Mouse (Mus musculus): ENCODE measurements around the gene Ttc41. TPM values are rescaled to one million over a fixed set of nuclear protein-coding genes. Genes with fewer than 3 reads are reported as not detected.

The Ttc41 gene
- polyA plus RNA-seq (2017; shearing (Covaris generic)), result 1.1 TPM

DNA sequence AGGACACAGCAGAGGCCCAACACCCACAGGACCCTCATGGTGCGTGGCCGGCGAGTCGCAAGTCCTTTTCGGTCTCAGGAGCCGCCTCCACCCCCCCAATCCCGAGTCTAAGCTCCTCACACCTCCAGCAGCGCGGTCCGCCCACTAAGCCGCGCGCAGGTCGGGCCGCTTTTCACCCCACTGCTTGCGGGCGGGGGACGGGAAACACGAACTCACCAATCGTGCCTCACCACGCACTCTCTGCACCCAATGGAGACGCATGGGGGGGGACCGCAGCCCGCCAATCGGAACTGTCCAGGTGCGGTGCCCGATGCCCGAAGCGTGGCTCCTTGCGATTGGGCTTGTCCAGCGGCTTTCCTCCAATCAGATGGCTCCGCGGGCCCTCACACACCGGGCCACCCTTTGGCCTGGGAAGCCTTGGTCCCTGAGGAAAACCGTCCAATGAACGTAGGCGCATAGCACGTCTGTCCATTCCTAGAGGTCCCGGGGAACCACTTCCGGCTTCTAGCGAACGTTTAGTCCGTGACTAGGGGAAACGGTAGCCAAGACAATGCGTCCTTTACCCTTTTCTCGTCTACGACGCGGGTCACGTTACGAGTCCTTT is at the start of gene Ttc41, which contains the start of gene Hsp90b1:
Ttc41 (plus strand) TSS at position 494 of the 604 bp plus-strand sequence.
Hsp90b1 (minus strand) TSS at position 192 of the 604 bp plus-strand sequence.

DNA sequence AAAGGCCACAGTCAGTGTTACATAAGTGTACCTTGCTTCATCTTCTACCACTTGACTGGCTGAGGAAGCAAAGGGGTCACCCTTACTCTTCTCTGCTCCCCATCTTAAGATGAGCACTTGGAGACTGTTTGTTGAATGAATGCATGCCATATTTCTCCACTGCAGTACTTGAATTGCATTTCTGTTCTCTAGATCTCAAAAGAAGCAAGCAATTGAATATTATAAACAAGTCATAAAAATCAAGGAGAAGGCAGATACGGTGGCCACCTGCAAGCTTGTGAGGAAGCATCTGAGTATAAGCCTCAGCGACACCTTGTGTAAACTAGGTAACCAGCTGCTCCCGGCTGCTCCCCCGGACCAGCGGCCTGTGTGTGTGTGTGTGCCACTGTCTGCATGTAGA is 58.1 kb downstream of the Ttc41 start, which contains the start of gene Gm49358:
Gm49358 (plus strand) TSS at position 301 of the 400 bp plus-strand sequence.

GRCm38 (mm10) chr10:86778398-86779116 is 72.9 kb downstream of the Ttc41 start, which contains the start of gene Nt5dc3:
Gene Nt5dc3 (plus strand): TSS chr10:86779005.

Other genes with a start within 250 kb of the Ttc41 start
- not detected for gene Syn3, start 206.9 kb upstream of the Ttc41 start, polyA plus RNA-seq (2017; shearing (Covaris generic))
- 350 TPM for gene Hsp90b1, start 302 bp upstream of the Ttc41 start, polyA plus RNA-seq (2017; shearing (Covaris generic))
- not detected for gene Gm49358, start 58.2 kb downstream of the Ttc41 start, polyA plus RNA-seq (2017; shearing (Covaris generic))
- gene Nt5dc3, start 73.2 kb downstream of the Ttc41 start, polyA plus RNA-seq (2017; shearing (Covaris generic)), result 0.60 TPM